Mouse (Mus musculus) limb, embryonic 10.5 days (tissue): ENCODE results near the gene Sp6. TPM values are rescaled to one million over a fixed set of nuclear protein-coding genes. Genes with fewer than 3 reads are reported as not detected.

Experiments used
- DNase-seq: peaks from one replicate; pipeline ENCODE4 v3.0.0-alpha.2; 2017; ENCODE audit warnings: low spot score
- H3K27ac ChIP-seq: fragments of 300-500 bp; sonication (generic); 2 replicates; pipeline ENCODE4 v1.5.1; 2016; ENCODE audit warnings: mild to moderate bottlenecking
- H3K27me3 ChIP-seq: fragments of 300-500 bp; sonication (generic); 2 replicates; pipeline ENCODE4 v1.6.1; 2016; ENCODE audit warnings: low read depth, mild to moderate bottlenecking; ENCODE audit not compliant: poor library complexity, severe bottlenecking
- H3K36me3 ChIP-seq: fragments of 300-500 bp; sonication (generic); 2 replicates; pipeline ENCODE4 v1.6.1; 2016; ENCODE audit warnings: mild to moderate bottlenecking, moderate library complexity
- H3K4me1 ChIP-seq: fragments of 300-500 bp; sonication (generic); 2 replicates; pipeline ENCODE4 v1.6.1; 2016
- H3K4me3 ChIP-seq: fragments of 300-500 bp; sonication (generic); 2 replicates; pipeline ENCODE4 v1.5.1; 2016; ENCODE audit warnings: mild to moderate bottlenecking, moderate library complexity
- H3K9me3 ChIP-seq: fragments of 300-500 bp; sonication (generic); replicated peaks from 2 replicates; pipeline ENCODE4 v1.6.1; 2016; ENCODE audit warnings: mild to moderate bottlenecking
- WGBS: fragments of 180-500 bp; shearing (Covaris S2); methylation state at CpG from one replicate; pipeline ENCODE4 v1.1.7; 2016; 5-methylcytosine and 5-hydroxymethylcytosine counted together
- polyA plus RNA-seq: library from polyadenylated mRNA; unstranded; fragments of >200 nt; fragmentation: Nextera tagmentation; extraction: Ambion mirVana; gene quantifications from 2 replicates; pipeline ENCODE4 v1.2.1, GENCODE M21; 2016

Gene Sp6
- polyA plus RNA-seq, 1 experiment from 2014 or later: 9.2 TPM

GRCm38 (mm10) chr11:97052219-97052646 is 39.0 kb downstream of the Sp6 start:
- H3K9me3 ChIP-seq: no peaks in the 10 kb centered on the region
- peaks cover 33% of the 10 kb centered on the region for H3K4me1 ChIP-seq
- H3K36me3 ChIP-seq: peaks cover 62% of the 10 kb centered on the region
- H3K27me3 ChIP-seq: no peaks in the 10 kb centered on the region
- no peak for DNase-seq
- H3K27ac ChIP-seq: no peak overlapping the region
- 24% methylated on average over 11 of the region's 11 CpGs for WGBS
- peak overlapping the region; percentile 77 for H3K4me3 ChIP-seq

- no peak overlapping the region for H3K27ac ChIP-seq
- H3K36me3 ChIP-seq: peaks cover 61% of the 10 kb centered on the region
- peaks cover 4% of the 10 kb centered on the region; the same call in 1 of the 2 replicates for H3K4me1 ChIP-seq
- DNase-seq: no peak
- no peaks in the 10 kb centered on the region for H3K27me3 ChIP-seq
- WGBS: 75% methylated on average over 9 of the region's 9 CpGs
- H3K4me3 ChIP-seq: no peak overlapping the region
- H3K9me3 ChIP-seq: no peaks in the 10 kb centered on the region
Observed at GRCm38 (mm10) chr11:97063274-97063920, 50.2 kb downstream of the Sp6 start.

GRCm38 (mm10) chr11:97063921-97064295 is 50.7 kb downstream of the Sp6 start:
- 92% methylated on average over 3 of the region's 3 CpGs for WGBS
- H3K27ac ChIP-seq: no peak overlapping the region
- no peak for DNase-seq
- H3K27me3 ChIP-seq: no peaks in the 10 kb centered on the region
- H3K4me3 ChIP-seq: no peak overlapping the region
- no peaks in the 10 kb centered on the region for H3K9me3 ChIP-seq
- peaks cover 57% of the 10 kb centered on the region for H3K36me3 ChIP-seq
- H3K4me1 ChIP-seq: peaks cover 4% of the 10 kb centered on the region; the same call in 1 of the 2 replicates

- WGBS: 89% methylated on average over 12 of the region's 12 CpGs
- H3K27me3 ChIP-seq: no peaks in the 10 kb centered on the region
- H3K4me1 ChIP-seq: peaks cover 4% of the 10 kb centered on the region; the same call in 1 of the 2 replicates
- no peaks in the 10 kb centered on the region for H3K9me3 ChIP-seq
- H3K4me3 ChIP-seq: no peak overlapping the region
- no peak overlapping the region for H3K27ac ChIP-seq
- peaks cover 39% of the 10 kb centered on the region for H3K36me3 ChIP-seq
- DNase-seq: no peak
Observed at GRCm38 (mm10) chr11:97065538-97066295, 52.5 kb downstream of the Sp6 start.

GRCm38 (mm10) chr11:97066656-97067360 is 53.6 kb downstream of the Sp6 start:
- Histone ChIP-seq H3K27me3 (no peaks in the 10 kb centered on the region), H3K27ac (no peak overlapping the region), H3K9me3 (no peaks in the 10 kb centered on the region), H3K4me1 (peaks cover 4% of the 10 kb centered on the region; the same call in 1 of the 2 replicates), H3K4me3 (no peak overlapping the region; the same call in 1 of the 2 replicates), H3K36me3 (peaks cover 28% of the 10 kb centered on the region)
- WGBS: 44% methylated on average over 22 of the region's 22 CpGs
- no peak for DNase-seq

GRCm38 (mm10) chr11:97069333-97069732 is 56.1 kb downstream of the Sp6 start:
- no peaks in the 10 kb centered on the region for H3K9me3 ChIP-seq
- no peak overlapping the region for H3K4me3 ChIP-seq
- H3K36me3 ChIP-seq: peaks cover 20% of the 10 kb centered on the region
- H3K27ac ChIP-seq: no peak overlapping the region
- no peak for DNase-seq
- no peaks in the 10 kb centered on the region for H3K27me3 ChIP-seq
- peaks cover 4% of the 10 kb centered on the region; the same call in 1 of the 2 replicates for H3K4me1 ChIP-seq
- 54% methylated on average over 1 of the region's 1 CpGs for WGBS

- H3K27me3 ChIP-seq: no peaks in the 10 kb centered on the region
- no peak for DNase-seq
- no peaks in the 10 kb centered on the region for H3K9me3 ChIP-seq
- peaks cover 18% of the 10 kb centered on the region for H3K36me3 ChIP-seq
- peaks cover 4% of the 10 kb centered on the region; the same call in 1 of the 2 replicates for H3K4me1 ChIP-seq
- WGBS: 89% methylated on average over 2 of the region's 2 CpGs
- no peak overlapping the region for H3K27ac ChIP-seq
- no peak overlapping the region for H3K4me3 ChIP-seq
Observed at GRCm38 (mm10) chr11:97069770-97070169, 56.6 kb downstream of the Sp6 start.

- DNase-seq: no peak
- H3K4me3 ChIP-seq: no peak overlapping the region
- peaks cover 14% of the 10 kb centered on the region for H3K36me3 ChIP-seq
- H3K4me1 ChIP-seq: peaks cover 4% of the 10 kb centered on the region; the same call in 1 of the 2 replicates
- H3K27ac ChIP-seq: no peak overlapping the region
- H3K9me3 ChIP-seq: no peaks in the 10 kb centered on the region
- H3K27me3 ChIP-seq: no peaks in the 10 kb centered on the region
- 69% methylated on average over 1 of the region's 1 CpGs for WGBS
Observed at GRCm38 (mm10) chr11:97071129-97071528, 57.9 kb downstream of the Sp6 start.

GRCm38 (mm10) chr11:97072533-97072932 is 59.3 kb downstream of the Sp6 start:
- no peaks in the 10 kb centered on the region for H3K4me1 ChIP-seq
- DNase-seq: peak; percentile 57
- WGBS: 29% methylated on average over 3 of the region's 3 CpGs
- peaks cover 5% of the 10 kb centered on the region for H3K36me3 ChIP-seq
- H3K4me3 ChIP-seq: no peak overlapping the region
- no peaks in the 10 kb centered on the region for H3K9me3 ChIP-seq
- H3K27me3 ChIP-seq: no peaks in the 10 kb centered on the region
- no peak overlapping the region for H3K27ac ChIP-seq

- Histone ChIP-seq H3K4me1 (no peaks in the 10 kb centered on the region), H3K36me3 (no peaks in the 10 kb centered on the region), H3K4me3 (no peak overlapping the region), H3K27me3 (no peaks in the 10 kb centered on the region), H3K9me3 (no peaks in the 10 kb centered on the region), H3K27ac (no peak overlapping the region)
- 82% methylated on average over 8 of the region's 8 CpGs for WGBS
- DNase-seq: no peak
Observed at GRCm38 (mm10) chr11:97074235-97074634, 61.0 kb downstream of the Sp6 start.
